Mouse (Mus musculus) cerebellum, postnatal 25 days (tissue): Measurements from ENCODE around the gene Fbp1.
"Not testable (repeated sequence)": the region's sequence is repeated elsewhere in the genome, so short reads cannot be mapped to it uniquely, and the experiment has no call there.

Source experiments
- DNase-seq, 2 experiments: peaks; one replicate each; pipeline ENCODE4 v3.0.0; 2021; ENCODE audit warnings: mixed read lengths in 2 of 2

Gene Fbp1

GRCm38 (mm10) chr13:62815705-62816104 is 72.4 kb downstream of the Fbp1 start:
- DNase-seq = not testable (repeated sequence)
